Mouse (Mus musculus) cerebellum, postnatal 4 days (tissue): ENCODE data around the gene Nckap1l.

ENCODE experiments used
- DNase-seq, 2 experiments: peaks; one replicate each; pipeline ENCODE4 v3.0.0; 2022; ENCODE audit warnings: low spot score in 2 of 2, mixed read lengths in 1 of 2

Gene Nckap1l

DNA sequence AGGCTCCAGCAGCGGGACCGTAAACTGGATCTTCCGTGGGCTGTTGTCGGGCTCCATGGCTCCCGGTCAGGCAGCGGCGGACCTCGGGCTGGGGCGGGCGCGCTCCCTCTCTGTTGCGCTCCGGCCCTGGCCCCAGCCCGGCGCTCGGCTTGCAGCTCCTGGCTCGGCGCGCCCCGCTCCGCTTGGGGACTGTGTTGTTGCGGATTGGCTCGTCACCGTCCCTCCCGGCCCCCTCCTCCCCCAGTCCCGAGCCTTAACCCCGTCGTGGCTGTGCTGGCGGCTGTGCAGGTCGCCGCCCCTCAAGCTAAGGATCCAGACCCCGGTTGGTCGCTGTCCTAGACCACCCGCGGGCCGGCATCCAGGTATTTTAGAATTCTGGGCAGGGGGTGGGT is 84.2 kb downstream of the Nckap1l start, which contains the start of gene Ppp1r1a:
Ppp1r1a (minus strand) TSS at position 182 of the 392 bp plus-strand sequence.
- DNase-seq = peak; percentile 66 to 79

DNA sequence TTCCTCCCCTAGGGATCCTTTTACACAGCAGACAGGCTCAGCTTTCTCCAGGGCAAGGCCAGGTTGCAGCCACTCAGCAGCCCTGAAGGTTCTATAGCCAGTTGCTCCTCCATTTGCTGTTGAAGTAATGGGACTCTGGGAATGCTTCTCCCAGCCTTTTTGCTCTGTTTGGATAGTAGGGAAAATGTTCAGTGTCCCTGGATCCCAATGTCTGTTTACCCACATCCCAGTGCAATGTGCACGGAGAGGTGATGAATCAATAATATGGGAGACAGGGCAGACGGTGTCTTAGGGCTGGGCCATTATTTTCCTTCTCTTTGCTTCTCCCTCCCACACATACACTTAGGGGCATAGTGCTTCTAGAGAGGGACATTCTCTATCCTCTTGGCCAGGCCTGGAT is 85.7 kb downstream of the Nckap1l start:
- no peak for DNase-seq

DNA sequence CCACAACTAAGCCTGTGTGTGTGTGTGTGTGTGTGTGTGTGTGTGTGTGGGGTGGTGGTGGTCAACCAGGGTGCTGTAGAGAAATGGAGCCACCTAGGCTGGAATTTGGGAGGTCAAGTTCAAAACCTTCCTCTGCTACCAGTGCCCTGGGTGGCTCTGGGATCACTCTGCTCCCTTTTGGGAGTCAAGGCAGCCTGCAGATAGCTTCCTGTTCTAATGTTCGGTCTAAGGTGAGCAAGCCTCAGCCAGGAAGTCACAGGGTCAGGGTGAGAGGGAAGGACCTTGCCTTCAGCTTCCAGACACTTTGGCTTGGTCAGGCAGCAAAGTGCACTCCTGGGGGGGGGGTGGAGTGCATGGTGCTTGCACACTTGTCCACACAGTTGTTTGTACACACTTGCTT is 87.1 kb downstream of the Nckap1l start:
- no peak for DNase-seq

DNA sequence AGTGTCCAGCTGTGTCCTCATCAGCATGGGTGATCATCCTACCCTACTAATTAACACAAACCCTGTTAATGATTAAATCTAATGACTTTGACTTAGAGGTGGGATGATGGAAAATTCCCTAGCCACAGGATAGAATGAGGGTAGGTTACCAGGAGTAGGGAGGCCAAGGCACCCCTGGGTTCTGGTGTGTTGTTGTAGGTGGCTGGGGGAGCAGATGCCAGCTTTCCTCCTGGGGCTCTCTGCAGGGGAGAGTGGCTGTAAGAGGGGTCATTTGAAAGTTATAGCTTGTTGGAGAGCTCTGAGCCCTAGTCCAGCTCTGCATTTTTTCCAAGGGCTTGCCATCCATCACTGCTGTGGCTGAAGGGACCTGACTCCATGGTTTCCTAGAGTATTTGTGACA is 88.9 kb downstream of the Nckap1l start:
- no peak for DNase-seq

DNA sequence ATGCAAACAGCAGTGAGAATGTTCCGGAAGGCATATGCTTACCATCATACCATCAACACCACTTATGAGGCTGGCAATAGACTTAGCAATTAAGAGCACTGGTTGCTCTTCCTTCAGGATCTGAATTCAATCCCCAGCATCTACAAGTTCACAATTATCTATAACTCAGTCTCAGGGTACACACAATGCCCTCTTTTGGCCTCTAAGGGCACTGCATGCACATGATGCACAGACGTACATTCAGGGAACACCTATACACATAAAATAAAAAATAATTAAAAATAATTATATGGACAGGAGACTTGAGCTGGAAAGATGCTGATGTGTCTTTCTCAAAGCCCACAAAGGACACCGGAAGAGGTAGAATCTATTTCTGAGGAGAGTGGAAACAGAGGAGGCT is 94.4 kb downstream of the Nckap1l start:
- no peak for DNase-seq
